Mouse (Mus musculus) limb, embryonic 12.5 days (tissue): ENCODE measurements around the gene Eepd1. TPM values are rescaled to one million over a fixed set of nuclear protein-coding genes. Genes with fewer than 3 reads are reported as not detected.
"Not testable (repeated sequence)": the region's sequence is repeated elsewhere in the genome, so short reads cannot be mapped to it uniquely, and the experiment has no call there.

Experiments
- ATAC-seq: fragments of 200-750 bp; cut with Nextera tagmentation; 2 replicates; pipeline ENCODE4 v1.8.0; 2017; ENCODE audit warnings: low read depth, moderate TSS enrichment; ENCODE audit not compliant: insufficient number of reproducible peaks, insufficient read depth, low FRiP score, low TSS enrichment
- H3K27ac ChIP-seq: fragments of 300-500 bp; sonication (generic); 2 replicates; pipeline ENCODE4 v1.5.1; 2016; ENCODE audit warnings: mild to moderate bottlenecking, moderate library complexity
- H3K27me3 ChIP-seq: fragments of 300-500 bp; sonication (generic); 2 replicates; pipeline ENCODE4 v1.6.1; 2016; ENCODE audit warnings: mild to moderate bottlenecking, moderate library complexity
- H3K36me3 ChIP-seq: fragments of 300-500 bp; sonication (generic); 2 replicates; pipeline ENCODE4 v1.6.1; 2016; ENCODE audit warnings: mild to moderate bottlenecking, moderate library complexity
- H3K4me1 ChIP-seq: fragments of 300-500 bp; sonication (generic); replicated peaks from 2 replicates; pipeline ENCODE4 v1.6.1; 2016
- H3K4me2 ChIP-seq: fragments of 300-500 bp; sonication (generic); 2 replicates; pipeline ENCODE4 v1.6.1; 2016; ENCODE audit warnings: mild to moderate bottlenecking, moderate library complexity
- H3K4me3 ChIP-seq: fragments of 300-500 bp; sonication (generic); replicated peaks from 2 replicates; pipeline ENCODE4 v1.5.1; 2016; ENCODE audit warnings: mild to moderate bottlenecking
- H3K9ac ChIP-seq: fragments of 300-500 bp; sonication (generic); replicated peaks from 2 replicates; pipeline ENCODE4 v1.6.1; 2016; ENCODE audit warnings: mild to moderate bottlenecking, moderate library complexity
- H3K9me3 ChIP-seq: fragments of 300-500 bp; sonication (generic); 2 replicates; pipeline ENCODE4 v1.6.1; 2016; ENCODE audit warnings: mild to moderate bottlenecking, moderate library complexity
- WGBS: fragments of 180-500 bp; shearing (Covaris S2); methylation state at CpG from one replicate; pipeline ENCODE4 v1.1.7; 2016; 5-methylcytosine and 5-hydroxymethylcytosine counted together
- polyA plus RNA-seq: library from polyadenylated mRNA; unstranded; fragments of >200 nt; fragmentation: Nextera tagmentation; extraction: Ambion mirVana; gene quantifications from 2 replicates; pipeline ENCODE4 v1.2.1, GENCODE M21; 2016

Gene Eepd1
- polyA plus RNA-seq = 24.1 and 24.3 TPM in 2 replicates

DNA sequence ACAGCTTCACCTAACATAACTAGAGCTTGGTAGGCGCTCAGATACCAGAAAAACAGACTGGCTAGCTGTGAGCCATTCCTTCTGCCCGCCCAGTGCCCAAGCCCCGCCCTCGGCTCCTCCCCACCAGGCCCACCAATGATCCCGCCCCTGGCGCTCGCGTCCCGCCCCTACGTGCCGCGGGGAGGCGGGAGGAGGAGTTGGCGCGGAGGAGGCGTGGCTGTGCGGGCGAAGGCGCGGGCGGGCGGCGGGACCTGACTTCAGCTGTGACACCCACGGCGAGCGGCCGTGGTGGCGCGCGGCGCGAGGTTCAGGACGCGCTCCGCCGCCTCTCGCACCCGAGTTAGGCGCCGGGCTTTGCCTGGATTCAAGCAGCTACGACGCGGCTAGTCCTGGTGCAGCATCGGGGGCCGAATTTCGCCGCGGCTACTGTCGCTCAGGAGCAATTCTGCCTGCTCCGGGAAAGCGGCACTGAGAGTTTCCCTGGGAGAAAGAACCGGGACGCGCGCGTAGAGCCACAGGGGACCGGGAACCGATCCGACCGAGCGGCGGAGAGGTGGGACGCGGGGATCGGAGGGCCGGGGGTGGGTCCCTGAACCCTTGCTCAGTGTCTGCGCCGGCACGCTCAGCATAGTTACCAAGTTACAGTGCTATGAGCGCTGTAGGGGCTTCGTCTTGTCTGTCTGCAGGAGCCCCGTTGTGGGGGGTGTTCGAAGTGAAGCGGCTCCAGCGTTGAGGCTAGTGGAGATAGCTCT is at the start of gene Eepd1:
Gene Eepd1 (plus strand): TSS at position 204 of the 752 bp plus-strand sequence.
- WGBS = under 1% methylated on average over 70 of the region's 75 CpGs
- Histone ChIP-seq H3K9ac (peak within 1 kb of the TSS; percentile 74), H3K4me3 (peak within 1 kb of the TSS; percentile 72), H3K4me1 (peaks cover 43% of the 10 kb centered on the region), H3K36me3 (no peaks in the 10 kb centered on the region), H3K9me3 (no peaks in the 10 kb centered on the region), H3K27ac (peak within 1 kb of the TSS; percentile 59; the same call in 1 of the 2 replicates), H3K4me2 (peak within 1 kb of the TSS; percentile 72), H3K27me3 (no peaks in the 10 kb centered on the region)
- peak; percentile 94 for ATAC-seq

DNA sequence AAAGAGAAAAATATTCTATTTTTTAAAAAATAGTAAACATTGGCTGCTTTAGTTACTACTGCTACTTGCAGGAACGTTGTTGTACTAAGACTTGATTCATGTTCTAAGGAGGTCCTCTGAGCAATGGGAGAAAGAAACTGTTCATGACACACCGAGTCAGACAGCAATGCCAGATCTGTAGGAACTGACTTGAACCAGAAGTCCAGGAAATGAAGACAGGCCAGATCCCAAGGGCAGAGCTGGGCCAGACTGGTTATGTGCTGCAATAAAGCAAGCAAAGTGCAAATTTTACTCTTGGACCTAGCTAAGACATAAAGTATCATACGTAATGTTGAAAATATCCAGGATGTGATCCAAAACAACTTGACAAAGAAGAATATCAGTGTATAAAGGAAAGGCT is 42.5 kb upstream of the Eepd1 start:
- Histone ChIP-seq H3K27me3 (no peaks in the 10 kb centered on the region), H3K9ac (no peak overlapping the region), H3K36me3 (no peaks in the 10 kb centered on the region), H3K4me2 (no peak overlapping the region), H3K9me3 (no peaks in the 10 kb centered on the region), H3K4me3 (no peak overlapping the region), H3K4me1 (no peaks in the 10 kb centered on the region), H3K27ac (no peak overlapping the region)
- WGBS = 85% methylated on average over 3 of the region's 3 CpGs
- no peak for ATAC-seq

DNA sequence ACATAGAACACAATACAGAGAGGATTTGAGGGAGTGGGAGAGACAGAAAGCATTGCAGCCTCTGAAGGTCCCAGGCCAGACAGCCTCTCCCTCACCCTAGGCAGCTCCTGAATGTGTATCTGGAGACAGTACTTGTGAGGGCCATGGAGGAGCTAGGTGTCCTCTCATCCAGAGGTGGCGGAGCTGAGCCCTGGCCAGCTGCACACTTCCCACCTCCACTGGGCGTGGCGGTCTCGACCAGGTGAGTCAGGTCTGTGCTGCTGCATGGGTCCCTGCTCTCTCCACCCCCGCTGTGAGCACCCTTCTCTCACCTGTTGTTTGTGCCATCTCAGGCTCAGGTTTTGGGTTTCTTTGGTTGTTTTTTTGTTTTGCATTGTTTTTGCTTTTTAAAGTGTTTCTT is 41.3 kb upstream of the Eepd1 start:
- H3K4me2 ChIP-seq, H3K9ac ChIP-seq, H3K27me3 ChIP-seq, H3K9me3 ChIP-seq, H3K4me3 ChIP-seq, H3K4me1 ChIP-seq, H3K27ac ChIP-seq, ATAC-seq, H3K36me3 ChIP-seq: not testable (repeated sequence)
- WGBS = 90% methylated on average over 5 of the region's 5 CpGs

DNA sequence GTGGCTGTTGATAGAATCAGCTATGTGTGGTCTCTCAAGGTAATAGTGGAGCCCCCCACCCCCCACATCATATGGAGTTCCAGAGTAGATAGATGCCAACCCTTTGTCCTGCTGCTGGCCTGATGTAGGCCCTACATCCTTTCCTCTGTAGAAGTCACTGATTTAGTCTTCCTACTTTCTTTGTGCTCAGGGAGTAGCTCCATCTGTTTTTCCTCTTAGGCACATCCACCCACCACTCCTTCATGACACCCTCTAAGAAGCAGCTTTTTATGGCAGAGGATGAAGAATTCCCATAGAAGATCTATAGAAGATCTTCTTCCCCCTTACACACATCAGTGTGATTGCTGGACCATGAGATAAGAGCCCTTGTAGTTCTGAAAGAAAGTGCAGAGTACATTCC is 39.3 kb upstream of the Eepd1 start:
- ATAC-seq = no peak
- no peak overlapping the region for H3K27ac ChIP-seq
- H3K36me3 ChIP-seq = no peaks in the 10 kb centered on the region
- H3K4me1 ChIP-seq = no peaks in the 10 kb centered on the region
- no peak overlapping the region for H3K4me3 ChIP-seq
- H3K4me2 ChIP-seq = no peak overlapping the region
- H3K27me3 ChIP-seq = no peaks in the 10 kb centered on the region
- no peaks in the 10 kb centered on the region for H3K9me3 ChIP-seq
- no peak overlapping the region for H3K9ac ChIP-seq

DNA sequence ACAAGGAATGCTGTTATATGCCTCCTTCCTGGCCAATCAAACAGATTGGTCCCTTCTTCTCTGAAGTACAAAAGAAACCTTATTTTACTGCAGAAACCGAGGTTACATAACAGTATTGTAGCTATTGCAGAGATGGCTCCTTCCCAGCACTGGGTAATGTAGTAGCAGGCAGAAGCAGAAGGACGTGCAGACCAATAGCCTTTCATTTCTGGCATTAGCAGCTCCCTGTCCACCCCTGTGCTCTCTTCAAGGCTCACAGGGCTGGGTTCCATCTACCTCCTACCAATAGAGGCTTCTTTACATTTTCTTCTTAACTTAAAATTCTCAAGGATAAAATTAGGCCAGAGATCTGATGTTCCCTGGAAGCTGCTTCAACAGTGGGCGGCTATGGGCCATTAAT is 38.3 kb upstream of the Eepd1 start:
- no peak overlapping the region for H3K4me3 ChIP-seq
- ATAC-seq = no peak
- H3K27me3 ChIP-seq = no peaks in the 10 kb centered on the region
- 77% methylated on average over 3 of the region's 3 CpGs for WGBS
- no peaks in the 10 kb centered on the region for H3K4me1 ChIP-seq
- H3K9ac ChIP-seq = no peak overlapping the region
- H3K27ac ChIP-seq = no peak overlapping the region
- H3K36me3 ChIP-seq = no peaks in the 10 kb centered on the region
- no peak overlapping the region for H3K4me2 ChIP-seq
- H3K9me3 ChIP-seq = no peaks in the 10 kb centered on the region

DNA sequence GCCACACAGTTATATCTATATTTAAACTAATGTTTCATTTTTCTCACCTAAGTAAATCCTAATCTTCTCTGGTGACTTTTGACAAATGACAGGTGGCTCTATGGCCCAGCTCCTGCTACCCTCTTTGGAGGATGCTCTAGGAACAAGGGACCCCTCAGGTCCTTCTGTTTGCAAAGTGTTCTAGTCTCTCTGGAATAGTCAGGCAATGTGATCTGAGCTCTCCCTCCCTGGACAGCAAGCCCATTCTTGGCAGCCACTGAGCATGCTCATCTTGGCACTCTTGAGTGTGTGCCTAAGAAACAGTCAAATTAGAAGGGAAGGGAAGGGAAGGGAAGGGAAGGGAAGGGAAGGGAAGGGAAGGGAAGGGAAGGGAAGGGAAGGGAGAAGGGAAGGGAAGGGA is 37.8 kb upstream of the Eepd1 start:
- no peaks in the 10 kb centered on the region for H3K27me3 ChIP-seq
- no peak overlapping the region for H3K4me2 ChIP-seq
- H3K4me3 ChIP-seq = no peak overlapping the region
- ATAC-seq = no peak
- H3K9me3 ChIP-seq = no peaks in the 10 kb centered on the region
- no peak overlapping the region for H3K27ac ChIP-seq
- H3K9ac ChIP-seq = no peak overlapping the region
- H3K4me1 ChIP-seq = no peaks in the 10 kb centered on the region
- H3K36me3 ChIP-seq = no peaks in the 10 kb centered on the region

DNA sequence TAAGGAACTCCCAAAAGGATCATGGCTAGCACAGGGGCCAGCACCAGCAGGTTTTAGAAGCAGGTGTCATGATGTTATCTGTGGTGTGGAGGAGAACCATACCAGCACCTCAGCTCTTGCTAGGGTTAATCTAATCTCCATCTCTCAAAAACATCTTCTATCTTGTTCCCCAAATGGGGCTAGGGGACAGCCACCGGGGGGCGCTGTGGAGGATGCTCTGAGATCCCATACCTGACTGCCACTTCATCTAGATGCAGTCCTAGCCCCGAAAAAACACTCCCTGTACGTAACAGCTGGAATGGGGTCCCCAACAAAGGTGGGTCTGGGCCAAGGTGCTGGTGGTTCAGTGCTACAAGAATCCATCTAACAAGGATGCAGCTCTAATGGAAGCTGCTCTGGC is 31.0 kb upstream of the Eepd1 start:
- H3K4me3 ChIP-seq = no peak overlapping the region
- no peak overlapping the region for H3K4me2 ChIP-seq
- no peaks in the 10 kb centered on the region for H3K4me1 ChIP-seq
- 59% methylated on average over 4 of the region's 4 CpGs for WGBS
- H3K36me3 ChIP-seq = no peaks in the 10 kb centered on the region
- no peaks in the 10 kb centered on the region for H3K27me3 ChIP-seq
- no peak overlapping the region for H3K9ac ChIP-seq
- no peak for ATAC-seq
- H3K9me3 ChIP-seq = no peaks in the 10 kb centered on the region
- H3K27ac ChIP-seq = no peak overlapping the region

DNA sequence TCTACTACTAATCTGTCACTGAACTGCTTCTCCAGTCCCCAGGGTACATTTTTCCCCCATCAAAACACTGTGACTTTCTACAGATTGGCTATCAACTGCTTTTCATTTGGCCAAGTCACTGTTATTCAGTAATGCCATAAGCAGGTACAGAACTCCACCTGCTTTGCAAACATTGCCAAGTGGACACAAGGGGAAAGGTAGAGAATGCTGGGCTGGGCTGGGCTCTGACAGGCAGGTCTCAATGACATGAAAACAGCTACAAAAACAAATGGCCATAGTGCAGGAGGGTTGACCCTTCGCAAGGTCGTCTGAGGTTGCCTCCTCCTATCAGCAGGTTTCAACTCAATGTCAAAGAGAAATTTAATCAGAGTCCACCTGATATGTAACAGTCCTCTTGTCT is 26.3 kb upstream of the Eepd1 start:
- WGBS = 88% methylated on average over 2 of the region's 2 CpGs
- no peak overlapping the region for H3K4me3 ChIP-seq
- no peaks in the 10 kb centered on the region for H3K36me3 ChIP-seq
- ATAC-seq = no peak
- no peaks in the 10 kb centered on the region for H3K9me3 ChIP-seq
- H3K9ac ChIP-seq = no peak overlapping the region
- H3K4me1 ChIP-seq = no peaks in the 10 kb centered on the region
- H3K4me2 ChIP-seq = no peak overlapping the region
- H3K27me3 ChIP-seq = no peaks in the 10 kb centered on the region
- H3K27ac ChIP-seq = no peak overlapping the region

DNA sequence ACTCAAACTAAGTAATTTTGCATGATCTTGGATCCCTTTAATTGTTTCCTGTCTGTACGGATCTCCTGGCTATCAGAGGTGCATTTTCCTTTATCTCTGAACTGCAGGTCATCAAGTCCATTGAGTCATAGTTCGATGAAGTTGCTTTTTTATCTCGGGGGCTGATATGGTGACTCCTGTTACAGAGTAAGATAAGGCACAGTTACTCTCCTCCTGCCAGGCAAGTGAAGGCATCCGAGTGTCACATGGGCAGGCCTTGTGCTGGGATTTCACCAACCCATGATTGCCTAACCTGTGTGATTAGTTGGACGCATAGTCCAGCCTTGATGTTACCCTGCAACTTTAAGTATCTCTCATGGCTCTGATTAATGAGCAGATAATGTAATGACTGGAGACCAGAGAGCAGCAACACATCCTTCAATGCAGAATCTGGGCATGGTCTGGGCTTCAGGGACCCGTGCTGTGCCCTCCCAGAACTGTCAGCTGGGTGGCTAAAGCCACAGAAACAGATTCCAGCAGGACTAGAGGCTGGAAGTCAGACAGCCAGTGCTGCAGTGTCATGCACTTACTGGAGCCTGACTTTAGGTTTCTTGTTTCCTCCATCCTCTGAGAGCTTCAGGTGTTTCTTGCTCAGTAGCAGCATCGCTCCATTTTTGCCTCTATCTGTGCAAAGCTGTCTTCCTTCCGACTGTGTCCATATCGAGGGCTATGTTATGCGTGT is 20.4 kb upstream of the Eepd1 start:
- WGBS = 78% methylated on average over 10 of the region's 10 CpGs

DNA sequence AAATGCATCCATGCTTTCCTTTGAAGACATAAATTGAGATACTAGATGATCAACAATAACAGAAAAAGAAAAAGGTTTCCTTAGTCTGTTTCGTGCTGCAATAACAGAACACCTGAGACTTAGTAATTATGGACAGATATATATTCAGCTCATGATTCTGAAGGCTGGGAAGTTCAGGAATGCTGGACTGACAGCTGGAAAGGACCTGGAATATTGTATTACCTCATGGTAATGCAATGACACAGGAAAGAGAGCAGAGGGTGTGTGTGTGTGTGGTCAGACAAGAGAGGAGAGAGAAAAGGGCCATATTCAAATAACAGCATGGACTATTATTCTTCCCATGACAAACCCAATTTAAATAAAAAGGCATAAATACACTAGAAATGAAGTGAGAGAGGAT is 17.0 kb upstream of the Eepd1 start:
- no peak overlapping the region for H3K4me2 ChIP-seq
- no peak for ATAC-seq
- no peak overlapping the region for H3K27ac ChIP-seq
- H3K4me3 ChIP-seq = no peak overlapping the region
- 78% methylated on average over 1 of the region's 1 CpGs for WGBS
- no peaks in the 10 kb centered on the region for H3K36me3 ChIP-seq
- no peaks in the 10 kb centered on the region for H3K27me3 ChIP-seq
- H3K9ac ChIP-seq = no peak overlapping the region
- no peaks in the 10 kb centered on the region for H3K4me1 ChIP-seq
- H3K9me3 ChIP-seq = 0 out of 2 replicates have a peak, but pooled peaks cover 3% of the 10 kb centered on the region

More for the DNA sequence above, 20.4 kb upstream of the Eepd1 start:
- Histone ChIP-seq H3K9ac (no peak overlapping the region), H3K9me3 (no peaks in the 10 kb centered on the region), H3K4me3 (no peak overlapping the region), H3K27me3 (no peaks in the 10 kb centered on the region), H3K36me3 (no peaks in the 10 kb centered on the region), H3K4me2 (no peak overlapping the region), H3K4me1 (no peaks in the 10 kb centered on the region), H3K27ac (no peak overlapping the region)
- no peak for ATAC-seq

DNA sequence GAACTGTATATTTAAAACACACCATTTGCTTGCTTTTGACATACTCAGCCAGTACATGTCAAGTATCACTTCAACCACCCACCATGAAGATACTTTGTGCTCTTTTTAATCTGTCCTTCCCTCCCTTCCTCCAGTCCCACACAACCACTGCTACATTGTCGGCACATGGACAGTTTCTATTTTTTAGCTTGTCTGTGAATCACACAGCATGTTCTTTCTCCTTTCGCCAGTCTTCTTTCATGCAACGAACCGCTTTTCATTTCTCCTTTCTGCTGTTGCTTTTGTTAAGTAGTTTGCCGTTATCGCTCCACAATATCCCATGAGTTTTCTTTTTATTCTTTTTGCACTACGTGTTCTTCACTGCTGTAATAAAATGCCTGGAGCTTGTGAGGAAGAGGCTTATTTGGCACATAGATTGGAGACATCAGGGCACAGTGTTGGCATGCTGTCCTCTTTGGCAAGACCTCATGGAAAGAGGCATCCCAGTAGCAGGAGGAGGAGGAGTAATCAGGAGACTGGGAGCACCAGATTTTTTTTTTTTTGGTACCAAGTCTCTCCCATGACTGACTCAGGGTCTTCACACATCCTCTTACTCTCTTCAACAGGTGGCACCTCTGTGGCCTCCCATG is 1.8 kb upstream of the Eepd1 start:
- 93% methylated on average over 7 of the region's 7 CpGs for WGBS
- no peak overlapping the region for H3K9ac ChIP-seq

More for the DNA sequence above, 1.8 kb upstream of the Eepd1 start:
- no peak overlapping the region for H3K4me2 ChIP-seq
- no peak for ATAC-seq
- no peak overlapping the region for H3K4me3 ChIP-seq
- no peaks in the 10 kb centered on the region for H3K27me3 ChIP-seq
- H3K27ac ChIP-seq = no peak overlapping the region
- no peaks in the 10 kb centered on the region for H3K36me3 ChIP-seq
- H3K9me3 ChIP-seq = no peaks in the 10 kb centered on the region
- H3K4me1 ChIP-seq = peaks cover 24% of the 10 kb centered on the region
